Mouse (Mus musculus): ENCODE data around the gene Ptgir. TPM values are rescaled to one million over a fixed set of nuclear protein-coding genes. Genes with fewer than 3 reads are reported as not detected.
"Not testable (repeated sequence)": the region's sequence is repeated elsewhere in the genome, so short reads cannot be mapped to it uniquely, and the experiment has no call there.

The Ptgir gene
- total RNA-seq, 2 experiments from 2014 or later, result not detected

DNA sequence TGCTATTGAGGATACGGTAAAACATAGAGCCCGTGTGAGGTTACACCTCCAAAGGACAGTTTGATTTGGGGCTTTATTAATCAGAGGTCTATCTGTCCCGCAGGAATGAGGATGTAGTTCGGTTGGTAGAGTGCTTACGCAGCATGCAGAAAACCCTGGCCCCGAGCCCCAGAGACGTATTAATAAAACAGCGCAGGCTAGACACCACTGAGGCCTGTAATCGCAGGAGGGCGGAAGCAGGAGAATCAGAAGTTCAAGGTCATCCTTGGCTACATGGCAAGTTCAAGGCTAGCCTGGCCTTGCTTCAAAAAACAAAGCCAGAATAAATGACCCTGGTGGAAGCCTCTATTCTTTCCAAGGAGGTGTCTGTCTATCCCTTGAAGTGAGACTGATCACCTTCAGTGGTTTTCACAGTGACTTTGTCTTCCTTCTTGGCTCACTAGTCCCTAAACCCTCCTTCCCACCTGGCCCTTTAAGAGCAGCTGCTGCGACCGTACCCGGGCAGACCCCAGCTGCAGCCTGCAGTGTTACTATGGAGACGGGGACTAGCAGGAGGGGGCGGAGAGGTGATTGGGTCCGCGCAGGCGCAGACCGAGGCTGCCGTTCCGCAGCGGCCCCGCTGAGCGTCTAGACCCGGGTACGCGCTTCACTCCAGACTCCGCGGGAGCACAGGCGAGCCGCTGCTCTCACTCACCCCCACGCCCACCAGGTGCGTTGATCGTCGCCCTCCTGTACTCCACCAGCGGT lies 37.9 kb downstream of the Ptgir start, which contains the start of gene Pnmal2:
Gene Pnmal2, plus strand, starts transcription at position 622 of the 747 bp plus-strand sequence.
- peak; percentile 89 to 90 for DNase-seq

- DNase-seq, result no peak
Measured at GRCm38 (mm10) chr7:16944808-16945315, 38.6 kb downstream of the Ptgir start.

GRCm38 (mm10) chr7:16945419-16945818 lies 39.1 kb downstream of the Ptgir start:
- DNase-seq, result peak; percentile 44 to 57

DNA sequence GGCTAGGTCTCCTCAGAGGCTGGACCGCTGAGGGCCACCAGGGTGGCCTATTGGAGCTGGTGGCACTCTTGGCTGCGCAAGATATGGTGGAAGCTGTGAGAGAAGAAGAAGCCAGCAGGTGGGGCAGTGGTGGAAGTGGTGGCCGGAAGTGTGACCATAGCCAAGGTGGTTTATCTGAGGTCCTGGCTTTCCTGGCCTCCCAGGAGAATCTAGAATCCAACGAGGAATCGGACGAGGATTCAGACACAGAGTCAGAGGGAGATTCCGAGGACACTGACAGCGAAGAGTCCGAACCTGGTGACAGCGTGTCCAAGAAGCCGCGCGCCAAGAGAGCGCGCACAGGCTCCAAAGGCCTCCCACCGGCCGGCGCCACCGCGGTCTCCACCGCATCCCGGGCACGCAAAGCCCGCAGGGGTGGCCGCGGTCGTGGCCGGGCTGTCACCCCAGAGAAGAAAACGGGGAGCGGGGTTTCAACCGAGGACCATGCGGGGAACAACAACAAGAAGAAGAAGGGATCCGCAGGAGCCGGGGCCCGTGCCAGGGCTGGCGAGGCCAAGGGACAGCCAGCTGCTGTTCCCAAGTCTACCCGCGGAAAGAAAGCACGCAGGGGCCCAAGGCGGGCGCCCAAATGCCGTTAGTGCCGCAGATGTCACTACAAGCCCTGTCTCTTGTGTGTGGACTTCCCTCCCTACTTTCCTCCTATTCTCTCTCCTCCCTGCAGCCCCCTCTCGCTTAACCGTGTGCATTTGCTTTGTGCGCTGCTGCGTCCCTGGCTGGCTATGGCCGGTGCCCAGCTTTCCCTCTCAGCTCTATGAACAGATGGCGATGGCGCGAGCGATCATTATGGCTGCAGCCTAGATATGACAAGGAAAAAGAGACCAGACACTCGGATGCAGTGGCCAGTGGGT lies 40.4 kb downstream of the Ptgir start:
- DNase-seq, result peak in 1 of 2 experiments; percentile 56

GRCm38 (mm10) chr7:16947349-16947895 lies 41.1 kb downstream of the Ptgir start:
- peak in 1 of 2 experiments; percentile 36 for DNase-seq

DNA sequence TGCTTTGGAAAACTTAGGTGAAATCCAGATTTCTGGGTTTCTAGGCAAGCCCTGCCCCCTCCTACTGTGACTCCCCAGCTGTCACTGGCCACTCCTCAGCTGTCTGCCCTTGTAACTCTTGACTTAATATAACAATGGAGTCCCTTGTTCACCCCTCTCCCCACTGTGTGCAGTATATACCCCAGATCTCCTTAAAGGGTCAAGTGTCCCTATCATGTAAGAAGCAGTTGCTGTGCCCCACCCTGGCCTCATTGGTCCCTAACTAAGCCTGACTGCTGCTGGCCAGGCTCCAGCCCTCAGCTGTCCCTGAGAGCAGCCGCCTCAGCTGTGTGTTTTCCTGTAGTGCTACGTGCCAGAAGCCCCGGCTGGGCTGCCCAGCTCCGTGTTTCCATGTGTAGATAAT lies 41.7 kb downstream of the Ptgir start:
- peak in 1 of 2 experiments; percentile 34 for DNase-seq

GRCm38 (mm10) chr7:16948923-16949458 lies 42.7 kb downstream of the Ptgir start:
- no peak for DNase-seq

GRCm38 (mm10) chr7:16949908-16950841 lies 43.9 kb downstream of the Ptgir start:
- peak; percentile 83 to 84 for DNase-seq

GRCm38 (mm10) chr7:16950861-16951635 lies 44.8 kb downstream of the Ptgir start:
- DNase-seq, result peak; percentile 86 to 87

DNA sequence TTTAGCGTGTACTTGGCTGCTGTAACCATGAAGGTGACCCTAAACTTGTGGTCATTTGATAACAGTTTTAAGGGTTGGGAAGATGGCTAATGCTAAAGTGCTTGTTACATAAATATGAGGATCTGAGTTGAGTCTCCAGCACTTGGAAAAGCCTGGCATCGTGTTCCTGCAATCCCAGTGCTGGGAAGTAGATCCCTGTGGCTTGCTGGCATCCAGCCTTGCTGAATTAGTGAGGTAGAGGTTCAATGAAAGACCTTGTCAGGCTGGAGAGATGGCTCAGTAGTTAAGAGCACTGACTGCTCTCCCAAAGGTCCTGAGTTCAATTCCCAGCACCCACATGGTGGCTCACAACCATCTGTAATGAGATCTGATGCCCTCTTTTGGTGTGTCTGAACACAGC lies 47.5 kb downstream of the Ptgir start:
- DNase-seq, result not testable (repeated sequence)

- no peak for DNase-seq
Measured at GRCm38 (mm10) chr7:16955712-16956111, 49.4 kb downstream of the Ptgir start.

DNA sequence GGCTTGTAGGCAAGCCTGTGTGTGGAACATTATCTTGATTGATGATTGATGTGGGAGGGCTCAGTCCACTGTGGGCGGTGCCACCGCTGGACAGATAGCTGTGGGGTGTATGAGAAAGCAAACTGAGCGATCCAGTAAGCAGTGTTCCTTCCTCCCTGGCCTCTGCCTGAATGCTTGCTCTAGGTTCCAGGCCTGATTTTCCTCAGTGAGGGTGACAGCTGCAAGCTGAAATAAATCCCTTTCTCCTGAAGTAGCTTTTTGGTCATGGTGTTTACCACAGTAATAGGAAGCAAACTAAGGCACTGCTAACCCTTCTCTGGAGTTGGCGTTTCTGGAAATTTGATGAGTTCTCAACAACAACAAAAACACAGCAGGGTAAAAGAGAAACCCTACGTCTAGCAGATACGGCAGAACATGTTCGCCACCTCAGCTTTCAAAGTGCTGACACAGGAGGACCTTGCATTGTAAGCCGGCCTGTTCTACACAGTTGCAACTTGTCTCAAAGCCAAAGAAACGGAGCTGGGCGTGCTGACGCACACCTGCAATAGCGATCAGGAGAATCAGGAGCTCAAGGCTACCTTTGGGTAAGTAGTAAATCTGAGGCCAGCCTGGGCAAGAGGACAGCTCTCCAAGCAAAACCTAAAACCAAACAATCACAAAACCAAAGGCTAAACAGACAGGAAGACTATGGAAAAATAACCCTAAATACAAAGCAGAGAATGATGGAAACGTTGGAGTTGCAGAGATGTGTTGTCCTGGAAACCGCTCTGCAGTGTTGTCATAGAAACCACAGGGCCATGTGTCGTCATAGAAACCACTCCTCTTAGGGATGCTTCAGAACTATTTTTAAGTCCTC lies 50.3 kb downstream of the Ptgir start:
- DNase-seq, result peak; percentile 38 to 60

- DNase-seq, result peak; percentile 89
Measured at GRCm38 (mm10) chr7:16959539-16960187, 53.4 kb downstream of the Ptgir start, which contains the start of gene Pnmal1. Gene Pnmal1, plus strand, starts transcription at chr7:16959679.

Other genes with a start within 250 kb of the Ptgir start
- not detected for gene Ceacam15, start 230.8 kb upstream of the Ptgir start, total RNA-seq (2021)
- gene Ceacam9, start 184.6 kb upstream of the Ptgir start, total RNA-seq (2021), result not detected
- 100 to 1,000 TPM; 257 to 299 TPM for gene Ap2s1, start 168.1 kb upstream of the Ptgir start, total RNA-seq (2021)
- gene Slc1a5, start 125.2 kb upstream of the Ptgir start, total RNA-seq (2021), result 1 to 10 TPM; 2.1 to 2.7 TPM
- gene Strn4, start 90.6 kb upstream of the Ptgir start, total RNA-seq (2021), result 100 to 1,000 TPM; 288 to 292 TPM
- 10 to 100 TPM; 41.8 to 44.7 TPM for gene Fkrp, start 89.8 kb upstream of the Ptgir start, total RNA-seq (2021)
- gene Prkd2, start 63.6 kb upstream of the Ptgir start, total RNA-seq (2021), result 1 to 10 TPM; 5.8 to 8.2 TPM
- 100 to 1,000 TPM; 146 to 149 TPM for gene Dact3, start 31.2 kb upstream of the Ptgir start, total RNA-seq (2021)
- gene Gng8, start 14.7 kb upstream of the Ptgir start, total RNA-seq (2021), result 1 to 10 TPM; 2.4 to 2.7 TPM
- gene Calm3, start 17.6 kb downstream of the Ptgir start, total RNA-seq (2021), result 1,000 to 10,000 TPM; 2,055 to 2,361 TPM
- 100 to 1,000 TPM; 345 to 361 TPM for gene Pnmal2, start 38.2 kb downstream of the Ptgir start, total RNA-seq (2021)
- 100 to 1,000 TPM; 119 to 124 TPM for gene Pnmal1, start 53.2 kb downstream of the Ptgir start, total RNA-seq (2021)
- gene Gm42372, start 76.6 kb downstream of the Ptgir start, total RNA-seq (2021), result 10 to 100 TPM; 55.2 to 56.6 TPM
- gene Ccdc8, start 86.2 kb downstream of the Ptgir start, total RNA-seq (2021), result 1 to 10 TPM; 2.2 to 2.8 TPM
- gene Ppp5c, start 121.4 kb downstream of the Ptgir start, total RNA-seq (2021), result 100 to 1,000 TPM; 147 to 149 TPM
- gene Hif3a, start 155.9 kb downstream of the Ptgir start, total RNA-seq (2021), result 10 to 100 TPM in 1 of 2 experiments, 1 to 10 TPM in 1; 4.3 to 14.4 TPM
- 1 to 10 TPM; 3.0 to 3.8 TPM for gene Psg16, start 167.6 kb downstream of the Ptgir start, total RNA-seq (2021)
- not detected for gene Ceacam3, start 243.8 kb downstream of the Ptgir start, total RNA-seq (2021)